Mouse (Mus musculus): ENCODE results near the gene Art3. TPM values are rescaled to one million over a fixed set of nuclear protein-coding genes. Genes with fewer than 3 reads are reported as not detected.
A peak's percentile ranks its signal among the peaks of the same experiment; 100 is the strongest.

The Art3 gene
- total RNA-seq, 1 experiment, result 0.71 TPM

GRCm38 (mm10) chr5:92413982-92414375, 82.4 kb downstream of the Art3 start:
- no peaks in the 10 kb centered on the region for H3K9me3 ChIP-seq (ENCODE audit: control insufficient read depth, insufficient read depth, low read depth, low read length)
- peaks cover 25% of the 10 kb centered on the region for H3K36me3 ChIP-seq (ENCODE audit: control insufficient read depth, insufficient read depth, low read length, poor library complexity, severe bottlenecking)
- no peak overlapping the region for H3K9ac ChIP-seq (ENCODE audit: insufficient read depth, low read depth, low read length, poor library complexity, severe bottlenecking)
- H3K27ac ChIP-seq (ENCODE audit: insufficient read depth, low read depth, low read length, poor library complexity, severe bottlenecking), result no peak overlapping the region
- H3K4me3 ChIP-seq (ENCODE audit: insufficient read depth in 1 of 2, low read depth in 1 of 2, low read length in 2 of 2, poor library complexity in 1 of 2, severe bottlenecking in 1 of 2), result no peak overlapping the region
- TF ChIP-seq CHD2 (IDR thresholded peaks at IDR 0.05; ENCODE audit: low read depth, low read length) (no peak), ZC3H11A (IDR thresholded peaks at IDR 0.05; ENCODE audit: borderline replicate concordance, low read depth, low read length) (no peak), HCFC1 (IDR thresholded peaks at IDR 0.05; ENCODE audit: borderline replicate concordance, insufficient read depth, low read length) (no peak), ZNF384 (IDR thresholded peaks at IDR 0.05; ENCODE audit: low read depth, low read length) (no peak), MAFK (IDR thresholded peaks at IDR 0.05; ENCODE audit: insufficient read depth, low read depth, low read length) (no peak)
- DNase-seq (ENCODE audit: low read depth, low spot score), result no peak
- H3K4me1 ChIP-seq (ENCODE audit: control insufficient read depth in 2 of 2, insufficient read depth in 2 of 2, low read length in 2 of 2, poor library complexity in 1 of 2), result peaks cover 0 to 7% of the 10 kb centered on the region in 2 experiments; a peak in 1 of 4 replicates
- in situ Hi-C loops (cut with MboI; ENCODE audit: low sequenced_read_pairs in 2 of 2, unreplicated experiment in 2 of 2), result loop anchor here in 1 of 2 experiments (10.0 kb wide), 1 partner anchor 129 kb away; no protein-coding TSS in a partner anchor

- no peak for DNase-seq (ENCODE audit: low read depth, low spot score)
- in situ Hi-C loops (cut with MboI; ENCODE audit: low sequenced_read_pairs in 2 of 2, unreplicated experiment in 2 of 2), result no loop called here
- Histone ChIP-seq H3K9ac (ENCODE audit: insufficient read depth, low read depth, low read length, poor library complexity, severe bottlenecking) (no peak overlapping the region), H3K4me1 (ENCODE audit: control insufficient read depth in 2 of 2, insufficient read depth in 2 of 2, low read length in 2 of 2, poor library complexity in 1 of 2) (no peaks in the 10 kb centered on the region), H3K4me3 (ENCODE audit: insufficient read depth in 1 of 2, low read depth in 1 of 2, low read length in 2 of 2, poor library complexity in 1 of 2, severe bottlenecking in 1 of 2) (no peak overlapping the region), H3K9me3 (ENCODE audit: control insufficient read depth, insufficient read depth, low read depth, low read length) (no peaks in the 10 kb centered on the region), H3K27ac (ENCODE audit: insufficient read depth, low read depth, low read length, poor library complexity, severe bottlenecking) (no peak overlapping the region), H3K36me3 (ENCODE audit: control insufficient read depth, insufficient read depth, low read length, poor library complexity, severe bottlenecking) (peaks cover 36% of the 10 kb centered on the region)
- TF ChIP-seq MAFK (IDR thresholded peaks at IDR 0.05; ENCODE audit: insufficient read depth, low read depth, low read length), result no peak
- no peak for TF ChIP-seq ZC3H11A (IDR thresholded peaks at IDR 0.05; ENCODE audit: borderline replicate concordance, low read depth, low read length)
- no peak for TF ChIP-seq HCFC1 (IDR thresholded peaks at IDR 0.05; ENCODE audit: borderline replicate concordance, insufficient read depth, low read length)
Measured at GRCm38 (mm10) chr5:92424126-92424525, 92.5 kb downstream of the Art3 start.

GRCm38 (mm10) chr5:92430723-92431122, 99.1 kb downstream of the Art3 start:
- H3K4me3 ChIP-seq (ENCODE audit: insufficient read depth in 1 of 2, low read depth in 1 of 2, low read length in 2 of 2, poor library complexity in 1 of 2, severe bottlenecking in 1 of 2), result no peak overlapping the region
- in situ Hi-C loops (cut with MboI; ENCODE audit: low sequenced_read_pairs in 2 of 2, unreplicated experiment in 2 of 2), result no loop called here
- no peak for DNase-seq (ENCODE audit: low read depth, low spot score)
- no peak overlapping the region for H3K9ac ChIP-seq (ENCODE audit: insufficient read depth, low read depth, low read length, poor library complexity, severe bottlenecking)
- H3K36me3 ChIP-seq (ENCODE audit: control insufficient read depth, insufficient read depth, low read length, poor library complexity, severe bottlenecking), result peaks cover 23% of the 10 kb centered on the region
- no peaks in the 10 kb centered on the region for H3K9me3 ChIP-seq (ENCODE audit: control insufficient read depth, insufficient read depth, low read depth, low read length)
- no peak overlapping the region for H3K27ac ChIP-seq (ENCODE audit: insufficient read depth, low read depth, low read length, poor library complexity, severe bottlenecking)
- TF ChIP-seq ZC3H11A (IDR thresholded peaks at IDR 0.05; ENCODE audit: borderline replicate concordance, low read depth, low read length), result no peak
- no peak for TF ChIP-seq ZNF384 (IDR thresholded peaks at IDR 0.05; ENCODE audit: low read depth, low read length)
- TF ChIP-seq HCFC1 (IDR thresholded peaks at IDR 0.05; ENCODE audit: borderline replicate concordance, insufficient read depth, low read length), result no peak
- no peak for TF ChIP-seq MAFK (IDR thresholded peaks at IDR 0.05; ENCODE audit: insufficient read depth, low read depth, low read length)
- no peak for TF ChIP-seq CHD2 (IDR thresholded peaks at IDR 0.05; ENCODE audit: low read depth, low read length)
- H3K4me1 ChIP-seq (ENCODE audit: control insufficient read depth in 2 of 2, insufficient read depth in 2 of 2, low read length in 2 of 2, poor library complexity in 1 of 2), result peaks cover 0 to 2% of the 10 kb centered on the region in 2 experiments; a peak in 1 of 4 replicates

- in situ Hi-C loops (cut with MboI; ENCODE audit: low sequenced_read_pairs in 2 of 2, unreplicated experiment in 2 of 2), result no loop called here
- Histone ChIP-seq H3K4me3 (ENCODE audit: insufficient read depth in 1 of 2, low read depth in 1 of 2, low read length in 2 of 2, poor library complexity in 1 of 2, severe bottlenecking in 1 of 2) (no peak overlapping the region), H3K36me3 (ENCODE audit: control insufficient read depth, insufficient read depth, low read length, poor library complexity, severe bottlenecking) (peaks cover 23% of the 10 kb centered on the region), H3K9me3 (ENCODE audit: control insufficient read depth, insufficient read depth, low read depth, low read length) (no peaks in the 10 kb centered on the region), H3K27ac (ENCODE audit: insufficient read depth, low read depth, low read length, poor library complexity, severe bottlenecking) (no peak overlapping the region), H3K9ac (ENCODE audit: insufficient read depth, low read depth, low read length, poor library complexity, severe bottlenecking) (no peak overlapping the region), H3K4me1 (ENCODE audit: control insufficient read depth in 2 of 2, insufficient read depth in 2 of 2, low read length in 2 of 2, poor library complexity in 1 of 2) (peaks cover 0 to 2% of the 10 kb centered on the region in 2 experiments; a peak in 1 of 4 replicates)
- TF ChIP-seq ZNF384 (IDR thresholded peaks at IDR 0.05; ENCODE audit: low read depth, low read length), result no peak
- no peak for DNase-seq (ENCODE audit: low read depth, low spot score)
Measured at GRCm38 (mm10) chr5:92431611-92432010, 100.0 kb downstream of the Art3 start.

GRCm38 (mm10) chr5:92434070-92434469, 102.4 kb downstream of the Art3 start:
- peak overlapping the region; percentile 97 for H3K9ac ChIP-seq (ENCODE audit: insufficient read depth, low read depth, low read length, poor library complexity, severe bottlenecking)
- no peak overlapping the region for H3K27ac ChIP-seq (ENCODE audit: insufficient read depth, low read depth, low read length, poor library complexity, severe bottlenecking)
- H3K36me3 ChIP-seq (ENCODE audit: control insufficient read depth, insufficient read depth, low read length, poor library complexity, severe bottlenecking), result peaks cover 9% of the 10 kb centered on the region
- no peak for DNase-seq (ENCODE audit: low read depth, low spot score)
- in situ Hi-C loops (cut with MboI; ENCODE audit: low sequenced_read_pairs in 2 of 2, unreplicated experiment in 2 of 2), result no loop called here
- peaks cover 0 to 3% of the 10 kb centered on the region in 2 experiments; a peak in 2 of 4 replicates for H3K4me1 ChIP-seq (ENCODE audit: control insufficient read depth in 2 of 2, insufficient read depth in 2 of 2, low read length in 2 of 2, poor library complexity in 1 of 2)
- H3K9me3 ChIP-seq (ENCODE audit: control insufficient read depth, insufficient read depth, low read depth, low read length), result no peaks in the 10 kb centered on the region
- H3K4me3 ChIP-seq (ENCODE audit: insufficient read depth in 1 of 2, low read depth in 1 of 2, low read length in 2 of 2, poor library complexity in 1 of 2, severe bottlenecking in 1 of 2), result peak overlapping the region; percentile 83 to 98
- TF ChIP-seq ZNF384 (IDR thresholded peaks at IDR 0.05; ENCODE audit: low read depth, low read length) (no peak), ZC3H11A (IDR thresholded peaks at IDR 0.05; ENCODE audit: borderline replicate concordance, low read depth, low read length) (no peak), MAFK (IDR thresholded peaks at IDR 0.05; ENCODE audit: insufficient read depth, low read depth, low read length) (no peak), CHD2 (IDR thresholded peaks at IDR 0.05; ENCODE audit: low read depth, low read length) (no peak), HCFC1 (IDR thresholded peaks at IDR 0.05; ENCODE audit: borderline replicate concordance, insufficient read depth, low read length) (no peak)
